Mouse (Mus musculus) thymus, postnatal 14 days (tissue): ENCODE measurements around the gene Hdgfl2.

ENCODE experiments used
- DNase-seq: peaks from one replicate; pipeline ENCODE4 v3.0.0; 2021

Gene Hdgfl2

GRCm38 (mm10) chr17:56078880-56079795, at the start of gene Hdgfl2:
Gene Hdgfl2 (plus strand): TSS chr17:56079634.
- peak; percentile 100 for DNase-seq

- DNase-seq: no peak
Observed at GRCm38 (mm10) chr17:56030238-56030870, 49.1 kb upstream of the Hdgfl2 start.

GRCm38 (mm10) chr17:56030919-56031318, 48.5 kb upstream of the Hdgfl2 start:
- peak; percentile 56 for DNase-seq

GRCm38 (mm10) chr17:56031431-56031830, 48.0 kb upstream of the Hdgfl2 start:
- no peak for DNase-seq

GRCm38 (mm10) chr17:56032127-56032733, 47.2 kb upstream of the Hdgfl2 start:
- no peak for DNase-seq

GRCm38 (mm10) chr17:56032831-56033230, 46.6 kb upstream of the Hdgfl2 start:
- peak; percentile 71 for DNase-seq

- DNase-seq: no peak
Observed at GRCm38 (mm10) chr17:56034040-56034725, 45.3 kb upstream of the Hdgfl2 start.

- DNase-seq: no peak
Observed at GRCm38 (mm10) chr17:56034726-56035100, 44.7 kb upstream of the Hdgfl2 start.

- DNase-seq: no peak
Observed at GRCm38 (mm10) chr17:56035216-56035615, 44.2 kb upstream of the Hdgfl2 start.

- peak; percentile 100 for DNase-seq
Observed at GRCm38 (mm10) chr17:56036176-56036900, 43.1 kb upstream of the Hdgfl2 start, which contains the start of gene Sh3gl1. Gene Sh3gl1 (minus strand): TSS chr17:56036635.

- DNase-seq: no peak
Observed at GRCm38 (mm10) chr17:56036901-56037287, 42.5 kb upstream of the Hdgfl2 start.

- DNase-seq: no peak
Observed at GRCm38 (mm10) chr17:56038583-56039261, 40.7 kb upstream of the Hdgfl2 start.

- no peak for DNase-seq
Observed at GRCm38 (mm10) chr17:56039345-56039744, 40.1 kb upstream of the Hdgfl2 start.

- peak; percentile 97 for DNase-seq
Observed at GRCm38 (mm10) chr17:56040030-56040856, 39.2 kb upstream of the Hdgfl2 start, which contains the start of gene Chaf1a. Gene Chaf1a (plus strand): TSS chr17:56040439.

- no peak for DNase-seq
Observed at GRCm38 (mm10) chr17:56040857-56041163, 38.6 kb upstream of the Hdgfl2 start.

- DNase-seq: no peak
Observed at GRCm38 (mm10) chr17:56051369-56051768, 28.1 kb upstream of the Hdgfl2 start.

- DNase-seq: no peak
Observed at GRCm38 (mm10) chr17:56054938-56055337, 24.5 kb upstream of the Hdgfl2 start.

GRCm38 (mm10) chr17:56055945-56056678, 23.3 kb upstream of the Hdgfl2 start:
- no peak for DNase-seq

GRCm38 (mm10) chr17:56057381-56058120, 21.9 kb upstream of the Hdgfl2 start:
- no peak for DNase-seq
